Mouse (Mus musculus) spleen, adult 12 weeks (tissue): ENCODE measurements around the gene Sgk1.

Experiments
- DNase-seq: peaks from one replicate; pipeline ENCODE4 v3.0.0; 2022; ENCODE audit warnings: low spot score

The Sgk1 gene

DNA sequence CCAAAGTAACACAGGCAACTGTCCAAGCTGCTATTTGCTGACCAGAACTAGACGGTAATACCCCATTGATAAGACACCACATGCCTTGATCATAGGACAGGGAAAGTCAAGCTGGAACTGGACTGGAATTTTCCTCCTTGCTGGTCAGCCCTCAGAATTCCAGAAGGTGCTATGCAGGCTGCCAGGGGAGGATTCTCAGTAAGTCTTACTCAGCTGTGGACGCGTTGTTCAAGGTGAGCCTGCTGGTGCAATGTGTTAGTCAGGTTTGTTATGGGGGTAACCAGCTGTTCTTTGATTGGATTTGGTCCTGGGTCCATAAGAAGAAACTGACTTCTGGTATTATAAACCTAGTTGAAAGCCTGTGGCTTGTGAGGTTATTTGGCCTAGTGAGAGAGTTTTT, 92.8 kb downstream of the Sgk1 start:
- DNase-seq, result no peak

DNA sequence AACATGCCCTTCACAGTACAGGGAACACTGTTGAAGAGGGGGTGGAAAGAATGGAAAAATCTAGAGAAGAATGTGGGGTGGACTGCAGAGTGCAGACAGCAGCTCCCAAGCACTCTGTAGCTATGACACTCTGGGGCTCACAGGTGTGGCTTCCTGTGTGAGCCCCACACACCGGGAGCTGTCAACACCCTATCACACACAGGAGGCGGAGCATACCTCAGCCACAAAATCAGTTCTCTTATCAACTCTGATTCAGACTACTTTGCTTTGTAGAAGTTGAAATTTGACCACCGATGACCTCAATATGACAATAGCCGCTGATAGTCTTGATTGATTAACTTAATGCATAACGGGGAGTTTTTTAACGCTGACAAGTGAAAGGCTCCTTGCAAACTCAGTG, 93.4 kb downstream of the Sgk1 start:
- no peak for DNase-seq

DNA sequence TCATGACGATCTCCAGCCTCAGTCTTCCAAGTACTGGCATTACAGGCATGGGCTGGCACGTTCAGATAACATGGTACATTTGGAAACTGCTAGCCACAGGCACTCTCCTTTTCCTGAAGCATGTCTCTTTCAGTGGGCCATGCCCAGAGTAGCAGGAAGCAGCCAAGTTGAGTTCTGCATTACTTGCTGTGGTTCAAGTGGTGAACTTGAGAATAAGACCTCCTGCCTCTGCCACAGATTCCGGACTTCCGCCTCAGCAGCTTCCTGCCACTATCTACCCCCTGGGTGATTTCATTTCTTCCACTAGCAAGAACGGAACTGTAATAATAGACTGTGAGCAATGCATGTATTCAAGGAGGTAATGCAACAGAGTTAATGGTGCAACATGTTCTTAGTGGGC, 94.3 kb downstream of the Sgk1 start:
- DNase-seq, result no peak

DNA sequence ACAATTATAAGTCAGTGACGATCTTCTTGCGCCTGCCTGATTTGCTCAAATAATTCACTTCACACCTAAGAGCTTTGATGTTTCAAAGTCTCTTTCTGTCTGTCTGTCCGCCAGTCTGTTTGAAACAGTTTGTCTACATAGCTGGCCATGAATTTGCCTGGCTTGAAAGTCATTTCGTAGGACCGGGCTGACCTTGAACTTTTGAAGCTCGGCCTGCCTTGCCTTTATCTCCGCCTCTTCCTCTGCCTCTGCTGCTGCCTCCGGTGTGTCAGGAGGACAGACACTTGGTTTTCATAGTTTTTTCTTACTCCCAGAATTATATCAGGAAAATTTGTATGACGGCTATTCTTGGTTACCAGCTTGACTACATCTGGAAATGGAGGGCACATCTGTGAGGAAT, 96.4 kb downstream of the Sgk1 start:
- no peak for DNase-seq

DNA sequence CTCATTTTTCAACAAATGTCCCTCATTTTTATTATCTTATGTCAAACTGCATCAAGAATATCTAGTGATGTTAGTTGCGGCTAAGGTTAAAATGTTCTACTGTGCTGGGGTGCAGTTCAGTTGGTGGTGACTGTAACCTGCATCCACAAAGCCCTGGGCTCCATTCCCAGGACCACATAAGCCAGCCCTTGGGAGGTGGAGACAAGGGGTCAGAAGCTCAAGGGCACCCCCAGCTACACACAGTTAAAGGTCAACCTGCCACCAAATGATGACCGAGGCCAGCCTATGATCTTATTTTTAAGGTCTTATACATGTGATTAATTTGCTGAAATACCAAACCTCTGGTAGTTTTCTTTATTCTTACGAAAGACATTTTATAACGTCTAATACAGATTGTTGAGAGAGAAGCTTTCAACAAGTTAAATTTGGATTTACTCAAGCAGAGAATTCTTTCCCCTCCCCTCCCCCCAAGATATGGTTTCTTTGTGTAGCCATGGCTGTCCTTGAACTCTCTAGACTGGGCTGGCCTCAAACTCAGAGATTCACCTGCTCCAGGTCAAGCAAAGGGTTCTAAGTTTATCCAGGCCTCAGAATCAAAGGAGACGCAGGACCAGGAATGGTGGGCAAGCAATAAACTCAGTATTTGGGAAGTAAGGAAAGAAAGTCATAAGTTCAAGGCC, 97.4 kb downstream of the Sgk1 start:
- DNase-seq, result no peak

DNA sequence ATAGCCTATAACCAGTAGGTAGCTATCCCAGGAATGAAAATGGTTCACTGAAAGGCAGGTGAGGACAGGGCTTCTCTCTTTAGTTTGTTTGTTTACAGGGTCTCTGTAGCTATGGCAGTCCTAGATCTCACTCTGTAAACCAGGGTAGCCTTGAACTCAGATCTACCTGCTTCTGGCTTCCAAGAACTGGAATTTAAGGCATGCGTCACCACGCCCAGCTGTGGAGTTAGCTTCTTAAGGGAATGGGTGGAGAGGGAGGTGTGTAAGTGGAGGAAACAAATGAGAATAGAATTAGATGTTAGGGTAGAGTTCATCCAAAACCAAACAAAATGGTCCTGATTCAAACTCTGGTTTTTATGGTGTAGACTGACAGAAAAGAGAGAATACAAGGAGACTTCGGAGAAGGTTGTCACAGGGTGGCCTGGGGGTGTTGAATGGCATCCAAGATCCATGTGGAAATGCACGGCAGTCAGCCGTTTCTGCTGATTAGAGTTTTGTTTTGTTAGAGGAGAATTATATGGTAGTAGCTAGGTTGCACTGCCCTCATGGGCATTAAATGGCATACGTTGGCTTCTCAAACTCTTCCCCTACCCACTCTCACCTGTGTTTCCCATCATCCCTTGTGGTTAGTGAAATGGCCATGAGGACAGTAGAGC, 98.9 kb downstream of the Sgk1 start:
- DNase-seq, result no peak

DNA sequence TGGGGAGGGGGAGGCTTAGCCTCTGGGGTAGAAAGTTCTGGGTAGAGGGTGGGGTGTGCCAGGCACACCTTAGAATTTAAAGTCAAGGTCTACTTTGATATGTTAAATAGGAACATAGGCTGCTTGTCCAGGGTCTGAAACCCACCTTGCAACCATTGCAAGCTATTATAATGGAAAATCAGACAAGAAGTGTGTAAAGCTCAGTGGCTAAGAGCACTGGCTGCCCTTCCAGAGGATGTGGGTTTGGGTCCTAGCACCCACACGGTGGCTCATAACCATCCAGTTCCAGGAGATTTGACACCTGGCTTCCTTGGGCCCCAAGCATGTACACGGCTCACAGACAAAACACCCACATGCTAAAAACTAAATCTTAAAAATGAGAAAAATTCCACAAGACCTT, 100.3 kb downstream of the Sgk1 start:
- DNase-seq, result no peak

DNA sequence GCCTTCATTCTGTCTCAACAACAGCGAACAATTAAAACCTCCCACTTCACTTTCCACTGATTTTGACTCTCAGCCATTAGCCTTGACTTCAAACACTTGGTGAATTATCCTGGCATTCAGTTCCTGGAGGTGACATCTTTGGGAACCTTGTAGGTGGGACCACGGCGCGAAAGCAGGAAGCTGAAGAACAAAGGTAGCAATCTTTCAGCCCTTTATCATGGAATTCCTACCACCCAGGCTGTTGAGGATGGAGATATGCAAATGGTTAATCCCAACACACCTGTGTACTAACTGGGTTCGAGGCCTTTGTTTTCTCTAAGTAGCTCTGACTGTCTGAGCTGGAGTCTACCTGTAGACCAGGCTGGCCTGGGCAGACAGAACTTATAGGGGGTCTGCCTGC, 106.5 kb downstream of the Sgk1 start:
- no peak for DNase-seq

DNA sequence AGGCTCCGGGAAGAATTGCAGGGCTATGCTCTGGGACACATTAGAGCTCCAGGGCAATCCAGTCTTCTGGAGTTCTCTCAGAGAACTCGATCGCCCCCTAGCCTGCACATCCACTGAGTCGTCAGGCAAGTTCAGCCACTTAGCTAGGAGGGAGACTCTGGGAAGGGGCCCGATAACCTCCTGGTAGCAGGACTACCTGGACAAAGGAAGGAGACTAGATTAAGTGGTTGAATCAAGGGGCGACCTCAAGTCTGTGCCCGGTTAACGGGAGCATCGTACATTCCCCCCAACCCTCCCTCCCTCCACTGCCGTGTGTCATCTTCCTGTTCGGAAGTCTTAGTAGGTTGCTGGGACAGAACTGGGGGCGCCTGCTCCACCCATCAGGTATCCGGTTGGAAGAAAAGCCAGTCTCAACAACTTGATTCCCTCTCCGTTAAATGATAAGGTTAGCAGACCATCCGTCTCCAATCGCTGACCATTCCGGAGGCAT, 109.4 kb downstream of the Sgk1 start:
- DNase-seq, result no peak

DNA sequence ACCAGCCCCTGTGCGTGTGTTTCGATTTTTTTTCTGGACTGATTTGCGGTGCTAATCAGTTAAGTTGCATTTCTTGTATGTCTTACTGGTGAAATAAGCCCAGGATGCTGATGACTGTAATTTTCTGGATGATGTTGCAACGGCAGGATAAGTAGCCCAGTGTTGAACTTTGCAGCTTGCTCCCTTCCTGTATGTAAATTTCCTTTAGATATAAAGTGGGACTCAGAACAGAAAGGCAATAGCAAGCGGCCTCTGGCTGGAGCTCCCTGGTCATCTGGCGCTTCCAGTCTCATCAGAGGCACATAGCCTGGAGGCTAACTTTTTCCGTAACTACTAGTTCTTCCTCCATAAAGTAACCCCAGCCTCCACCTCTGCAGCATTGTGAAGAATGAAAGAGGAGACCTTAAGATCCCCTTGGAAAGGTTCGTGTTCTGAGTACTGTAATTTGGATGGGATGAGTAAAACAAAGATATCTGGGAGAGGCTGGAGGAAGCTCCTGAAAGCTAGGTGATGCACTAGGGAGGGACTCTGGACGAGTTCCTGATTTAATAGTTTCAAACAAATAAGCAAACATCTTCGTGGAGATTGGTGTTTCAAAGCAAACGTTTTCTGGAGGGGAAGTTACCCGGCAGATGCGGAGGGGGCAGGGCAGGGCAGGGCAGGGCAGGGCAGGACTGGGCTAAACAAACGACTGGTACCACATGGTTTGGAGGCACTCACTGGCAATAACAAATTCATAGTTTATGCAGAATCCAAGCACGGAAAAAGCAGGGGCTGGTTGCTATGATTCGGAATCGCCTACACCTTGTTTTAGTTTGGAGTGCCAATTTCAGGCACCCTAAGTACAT, 110.2 kb downstream of the Sgk1 start:
- DNase-seq, result no peak

DNA sequence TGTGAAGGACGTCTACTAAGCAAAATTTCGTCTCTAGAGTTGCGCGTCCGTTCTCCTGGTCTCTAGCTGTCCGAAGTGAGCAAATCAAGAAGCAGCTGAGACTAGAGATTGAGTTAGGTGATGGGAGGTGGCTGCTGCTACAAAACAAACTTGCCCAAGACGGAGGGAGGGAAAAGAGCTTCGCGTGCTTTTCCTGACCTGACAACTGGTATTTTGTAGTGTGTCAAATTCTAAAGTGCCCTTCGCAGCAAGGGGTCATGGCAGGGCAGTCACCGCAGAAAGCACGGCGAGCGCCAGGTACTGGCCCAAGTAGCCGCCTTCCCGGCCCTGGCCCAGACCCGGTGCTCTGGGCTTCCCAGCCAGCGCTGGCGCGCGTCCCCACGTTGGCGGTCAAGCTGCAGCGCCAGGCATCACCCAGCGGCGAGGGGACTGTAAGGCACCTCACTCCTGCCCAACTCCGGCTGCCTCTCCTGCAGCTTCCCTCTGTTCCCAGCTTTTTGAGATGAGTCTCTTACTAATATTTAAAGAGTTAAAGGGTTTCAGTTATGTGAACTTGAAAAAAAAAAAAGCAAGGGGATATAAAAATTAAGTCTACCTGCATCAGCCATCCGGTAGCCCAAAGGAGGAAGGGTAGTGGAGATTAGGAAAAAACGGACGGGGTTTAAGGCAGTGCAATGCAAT, 111.0 kb downstream of the Sgk1 start:
- peak; percentile 30 for DNase-seq

DNA sequence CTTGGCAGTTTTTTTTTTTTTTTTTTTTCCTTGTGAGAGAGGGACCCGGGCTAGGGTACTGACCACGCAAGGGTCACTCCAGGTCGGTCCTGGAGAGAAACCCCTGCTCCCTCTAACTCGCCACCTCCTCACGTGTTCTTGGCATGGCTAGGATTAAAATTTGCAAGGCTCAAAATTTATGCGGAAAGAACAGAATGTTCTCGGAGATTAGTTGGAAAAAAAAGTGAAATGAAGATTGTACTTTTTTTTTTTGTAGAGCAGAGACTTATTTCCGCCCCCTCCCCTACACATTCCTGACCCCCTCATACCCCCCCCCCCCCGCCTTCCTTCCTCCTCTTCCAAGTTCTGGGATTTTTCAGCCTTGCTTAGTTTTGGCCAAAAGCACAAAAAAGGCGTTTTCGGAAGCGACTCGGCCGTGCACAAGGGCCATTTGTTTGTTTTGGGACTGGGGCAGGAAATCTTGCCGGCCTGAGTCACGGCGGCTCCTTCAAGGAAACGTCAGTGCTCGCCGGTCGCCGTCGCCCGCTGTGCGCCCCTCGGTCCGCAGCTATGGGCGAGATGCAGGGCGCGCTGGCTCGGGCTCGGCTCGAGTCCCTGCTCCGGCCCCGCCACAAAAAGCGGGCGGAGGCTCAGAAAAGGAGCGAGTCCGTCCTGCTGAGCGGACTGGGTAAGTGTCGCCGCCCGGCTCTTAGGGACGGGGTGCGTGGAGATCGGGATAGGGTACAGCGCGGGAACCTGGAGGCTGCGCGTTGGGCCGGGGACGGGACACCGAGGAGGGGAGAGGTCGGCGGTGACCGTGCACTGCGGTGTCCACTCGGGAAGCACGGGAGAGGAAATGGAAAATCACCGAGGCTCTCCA, 111.8 kb downstream of the Sgk1 start:
- no peak for DNase-seq

DNA sequence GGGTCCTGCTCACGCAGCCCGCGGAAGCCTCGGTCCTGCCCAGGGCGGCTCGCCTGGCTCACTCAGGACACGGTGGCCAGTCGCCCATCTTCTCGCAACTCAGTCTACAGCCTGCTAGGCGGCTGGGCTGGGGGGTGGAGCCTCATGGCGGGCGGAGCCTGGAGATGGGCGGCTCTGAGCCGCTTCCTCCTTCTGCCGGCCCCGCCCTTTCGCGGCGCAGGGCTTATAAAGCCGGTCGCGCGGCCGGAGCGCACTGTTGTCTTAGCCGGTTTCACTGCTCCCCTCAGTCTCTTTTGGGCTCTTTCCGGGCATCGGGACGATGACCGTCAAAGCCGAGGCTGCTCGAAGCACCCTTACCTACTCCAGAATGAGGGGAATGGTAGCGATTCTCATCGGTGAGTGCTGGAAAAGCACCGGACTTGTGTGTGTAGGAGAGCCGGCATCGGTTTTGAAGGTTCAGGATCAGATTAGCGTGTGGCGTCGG, 112.5 kb downstream of the Sgk1 start:
- DNase-seq, result peak; percentile 90

DNA sequence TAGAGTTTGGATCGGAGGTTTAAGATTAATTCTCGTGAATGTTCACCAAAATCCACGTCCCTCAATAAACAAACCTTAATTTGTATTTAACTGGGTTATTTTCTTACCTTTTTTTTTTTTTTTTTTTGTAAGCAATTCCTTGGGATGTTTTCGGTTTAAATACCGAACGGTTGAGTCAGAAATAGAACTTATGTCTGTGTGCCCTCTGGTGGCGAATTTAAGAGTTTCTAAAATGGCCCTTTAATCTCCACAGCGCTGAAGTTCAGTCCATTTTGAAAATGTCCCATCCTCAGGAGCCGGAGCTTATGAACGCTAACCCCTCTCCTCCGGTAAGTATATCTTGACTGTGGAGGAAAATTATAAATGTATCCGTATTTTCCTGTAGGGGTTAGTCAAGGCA, 113.2 kb downstream of the Sgk1 start:
- DNase-seq, result no peak

DNA sequence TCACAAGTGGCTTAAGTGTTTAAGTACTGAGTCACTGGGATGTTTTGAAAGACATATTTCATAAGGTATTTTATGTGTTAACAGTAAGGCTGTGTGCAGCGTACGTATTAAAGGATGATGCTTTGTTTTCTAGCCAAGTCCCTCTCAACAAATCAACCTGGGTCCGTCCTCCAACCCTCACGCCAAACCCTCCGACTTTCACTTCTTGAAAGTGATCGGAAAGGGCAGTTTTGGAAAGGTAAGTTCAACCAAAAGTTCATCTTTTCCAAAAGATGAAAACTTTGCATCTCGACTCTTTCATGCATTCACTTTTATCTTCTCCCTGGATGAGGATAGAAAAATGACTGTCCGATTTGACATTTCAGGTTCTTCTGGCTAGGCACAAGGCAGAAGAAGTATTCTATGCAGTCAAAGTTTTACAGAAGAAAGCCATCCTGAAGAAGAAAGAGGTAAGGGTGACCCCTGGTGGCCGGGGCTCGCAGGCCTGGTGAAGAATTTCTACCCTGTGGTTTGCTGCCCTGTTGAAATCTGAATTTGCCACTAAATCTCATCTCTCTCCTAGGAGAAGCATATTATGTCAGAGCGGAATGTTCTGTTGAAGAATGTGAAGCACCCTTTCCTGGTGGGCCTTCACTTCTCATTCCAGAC, 113.8 kb downstream of the Sgk1 start:
- DNase-seq, result peak; percentile 62

DNA sequence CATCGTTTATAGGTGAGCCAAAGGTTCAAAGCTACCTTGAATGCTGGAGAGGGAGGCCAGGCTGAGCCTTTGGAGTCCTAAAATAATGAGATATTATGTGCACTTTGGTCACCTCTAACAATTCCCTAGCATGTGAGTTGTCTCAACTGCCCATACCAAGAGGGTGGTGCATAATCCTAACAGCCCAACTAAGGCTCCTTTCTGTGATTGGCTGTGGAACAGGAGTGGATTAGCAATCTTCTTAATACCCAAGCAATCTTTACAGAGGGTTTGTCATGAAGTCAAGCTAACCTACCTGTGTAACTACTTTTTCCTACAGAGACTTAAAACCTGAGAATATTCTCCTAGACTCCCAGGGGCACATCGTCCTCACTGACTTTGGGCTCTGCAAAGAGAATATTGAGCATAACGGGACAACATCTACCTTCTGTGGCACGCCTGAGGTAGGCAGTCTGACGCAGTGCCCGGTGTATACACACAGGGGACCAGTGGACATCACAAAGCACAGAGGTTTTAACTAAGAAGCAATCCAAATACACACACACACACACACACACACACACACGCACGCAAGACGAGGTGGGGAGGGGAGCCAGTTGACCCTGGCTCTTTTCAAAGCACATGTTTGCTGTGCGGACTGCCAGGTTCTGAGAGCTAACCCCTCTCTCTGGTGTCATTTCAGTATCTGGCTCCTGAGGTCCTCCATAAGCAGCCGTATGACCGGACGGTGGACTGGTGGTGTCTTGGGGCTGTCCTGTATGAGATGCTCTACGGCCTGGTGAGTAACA, 114.9 kb downstream of the Sgk1 start:
- DNase-seq, result no peak

DNA sequence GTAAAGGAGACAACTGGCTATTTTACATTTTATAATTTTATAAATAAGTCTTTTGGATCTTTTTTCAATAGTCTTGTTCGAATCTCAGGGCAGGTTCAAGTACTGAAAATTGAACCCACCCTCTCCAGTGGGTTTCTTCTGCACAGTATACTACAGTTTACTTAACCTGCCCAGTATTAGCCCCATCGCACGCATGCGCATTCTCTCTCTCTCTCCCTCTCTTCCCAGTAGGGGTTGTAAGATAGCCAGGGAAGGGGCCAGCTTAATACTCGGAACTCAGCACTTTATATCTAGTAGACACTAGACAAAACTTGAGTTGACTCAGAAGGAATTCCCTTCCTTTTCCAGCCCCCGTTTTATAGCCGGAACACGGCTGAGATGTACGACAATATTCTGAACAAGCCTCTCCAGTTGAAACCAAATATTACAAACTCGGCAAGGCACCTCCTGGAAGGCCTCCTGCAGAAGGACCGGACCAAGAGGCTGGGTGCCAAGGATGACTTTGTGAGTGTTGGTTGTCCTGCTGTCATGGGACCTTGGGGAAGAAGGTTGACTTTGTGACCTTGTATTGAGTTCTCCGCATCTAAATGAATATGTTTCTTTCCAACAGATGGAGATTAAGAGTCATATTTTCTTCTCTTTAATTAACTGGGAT, 115.7 kb downstream of the Sgk1 start:
- no peak for DNase-seq

DNA sequence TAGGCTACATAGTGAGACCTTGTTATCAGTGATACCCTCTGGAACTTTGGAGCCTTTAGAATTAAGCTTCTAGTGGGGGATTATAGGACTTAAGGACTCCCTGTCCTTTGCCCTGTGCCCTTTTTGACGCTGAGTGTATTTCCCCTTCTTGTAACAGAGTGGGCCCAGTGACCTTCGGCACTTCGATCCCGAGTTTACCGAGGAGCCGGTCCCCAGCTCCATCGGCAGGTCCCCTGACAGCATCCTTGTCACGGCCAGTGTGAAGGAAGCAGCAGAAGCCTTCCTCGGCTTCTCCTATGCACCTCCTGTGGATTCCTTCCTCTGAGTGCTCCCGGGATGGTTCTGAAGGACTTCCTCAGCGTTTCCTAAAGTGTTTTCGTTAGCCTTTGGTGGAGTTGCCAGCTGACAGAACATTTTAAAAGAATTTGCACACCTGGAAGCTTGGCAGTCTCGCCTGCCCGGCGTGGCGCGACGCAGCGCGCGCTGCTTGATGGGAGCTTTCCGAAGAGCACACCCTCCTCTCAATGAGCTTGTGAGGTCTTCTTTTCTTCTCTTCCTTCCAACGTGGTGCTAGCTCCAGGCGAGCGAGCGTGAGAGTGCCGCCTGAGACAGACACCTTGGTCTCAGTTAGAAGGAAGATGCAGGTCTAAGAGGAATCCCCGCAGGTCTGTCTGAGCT, 116.7 kb downstream of the Sgk1 start:
- no peak for DNase-seq
